Mouse (Mus musculus) gastrocnemius, postnatal 25 days (tissue): ENCODE results near the gene Itpk1. TPM values are rescaled to one million over a fixed set of nuclear protein-coding genes. Genes with fewer than 3 reads are reported as not detected.
A peak's percentile ranks its signal among the peaks of the same experiment; 100 is the strongest.

Experiments used
- DNase-seq: peaks from one replicate; pipeline ENCODE4 v3.0.0; 2022
- total RNA-seq, 2 experiments: library from RNA; stranded (reverse); gene quantifications; 1 replicate in 1 of 2; 2 replicates in 1 of 2; pipeline ENCODE4 v1.2.3; 2021

The Itpk1 gene
- total RNA-seq, 2 experiments from 2014 or later, result 5.2 to 6.5 TPM

GRCm38 (mm10) chr12:102623827-102624226, 80.9 kb downstream of the Itpk1 start:
- peak; percentile 47 for DNase-seq

GRCm38 (mm10) chr12:102622302-102622842, 82.4 kb downstream of the Itpk1 start:
- no peak for DNase-seq

- no peak for DNase-seq
Measured at GRCm38 (mm10) chr12:102621811-102622210, 82.9 kb downstream of the Itpk1 start.

GRCm38 (mm10) chr12:102621205-102621604, 83.5 kb downstream of the Itpk1 start:
- no peak for DNase-seq

- no peak for DNase-seq
Measured at GRCm38 (mm10) chr12:102619908-102620307, 84.8 kb downstream of the Itpk1 start.

GRCm38 (mm10) chr12:102618085-102618484, 86.6 kb downstream of the Itpk1 start:
- no peak for DNase-seq

GRCm38 (mm10) chr12:102616843-102617519, 87.7 kb downstream of the Itpk1 start:
- peak; percentile 40 for DNase-seq

- DNase-seq, result no peak
Measured at GRCm38 (mm10) chr12:102616201-102616600, 88.5 kb downstream of the Itpk1 start.

- DNase-seq, result no peak
Measured at GRCm38 (mm10) chr12:102613411-102613810, 91.3 kb downstream of the Itpk1 start.

- DNase-seq, result no peak
Measured at GRCm38 (mm10) chr12:102612431-102612830, 92.3 kb downstream of the Itpk1 start.

- DNase-seq, result no peak
Measured at GRCm38 (mm10) chr12:102610927-102611326, 93.8 kb downstream of the Itpk1 start.

- no peak for DNase-seq
Measured at GRCm38 (mm10) chr12:102607808-102608517, 96.8 kb downstream of the Itpk1 start.

GRCm38 (mm10) chr12:102607066-102607465, 97.7 kb downstream of the Itpk1 start:
- DNase-seq, result no peak

- DNase-seq, result no peak
Measured at GRCm38 (mm10) chr12:102605607-102606006, 99.1 kb downstream of the Itpk1 start.

GRCm38 (mm10) chr12:102602255-102603041, 102.3 kb downstream of the Itpk1 start:
- DNase-seq, result no peak

- DNase-seq, result no peak
Measured at GRCm38 (mm10) chr12:102601847-102602246, 102.9 kb downstream of the Itpk1 start.

- peak; percentile 33 for DNase-seq
Measured at GRCm38 (mm10) chr12:102600345-102600744, 104.4 kb downstream of the Itpk1 start.

- DNase-seq, result no peak
Measured at GRCm38 (mm10) chr12:102599801-102600200, 104.9 kb downstream of the Itpk1 start.

- DNase-seq, result no peak
Measured at GRCm38 (mm10) chr12:102598535-102598934, 106.2 kb downstream of the Itpk1 start.

- peak; percentile 68 for DNase-seq
Measured at GRCm38 (mm10) chr12:102597466-102597865, 107.3 kb downstream of the Itpk1 start.

GRCm38 (mm10) chr12:102596410-102596809, 108.3 kb downstream of the Itpk1 start:
- no peak for DNase-seq

- DNase-seq, result no peak
Measured at GRCm38 (mm10) chr12:102594627-102595026, 110.1 kb downstream of the Itpk1 start.

GRCm38 (mm10) chr12:102593699-102594098, 111.0 kb downstream of the Itpk1 start:
- DNase-seq, result no peak
